Mouse (Mus musculus) spleen, adult 2 months (tissue): ENCODE data around the gene Ube2ql1.

Experiments used
- CTCF ChIP-seq: fragments of 200-500 bp; IDR thresholded peaks from 2 replicates; pipeline ENCODE4 v1.5.1; 2011; ENCODE audit warnings: mild to moderate bottlenecking, inconsistent platforms; ENCODE audit not compliant: insufficient read depth, insufficient read length, insufficient replicate concordance; ENCODE audit errors: extremely low read depth
- POLR2A ChIP-seq: fragments of 200-500 bp; IDR thresholded peaks from 2 replicates; pipeline ENCODE4 v1.6.1; 2011; ENCODE audit warnings: low read depth, low read length, inconsistent platforms

- TF ChIP-seq POLR2A (no peak), CTCF (no peak)
These were observed 9.1 kb upstream of the Ube2ql1 start for GRCm38 (mm10) chr13:69748756-69749155.
